Mouse (Mus musculus): ENCODE measurements at regions not wholly inside any gene's neighbourhood (a gene's known extent, or its start where the extent isn't known, plus 50 kb on each side); places are given as distances from the start of the nearest gene placed in this dataset.

DNA sequence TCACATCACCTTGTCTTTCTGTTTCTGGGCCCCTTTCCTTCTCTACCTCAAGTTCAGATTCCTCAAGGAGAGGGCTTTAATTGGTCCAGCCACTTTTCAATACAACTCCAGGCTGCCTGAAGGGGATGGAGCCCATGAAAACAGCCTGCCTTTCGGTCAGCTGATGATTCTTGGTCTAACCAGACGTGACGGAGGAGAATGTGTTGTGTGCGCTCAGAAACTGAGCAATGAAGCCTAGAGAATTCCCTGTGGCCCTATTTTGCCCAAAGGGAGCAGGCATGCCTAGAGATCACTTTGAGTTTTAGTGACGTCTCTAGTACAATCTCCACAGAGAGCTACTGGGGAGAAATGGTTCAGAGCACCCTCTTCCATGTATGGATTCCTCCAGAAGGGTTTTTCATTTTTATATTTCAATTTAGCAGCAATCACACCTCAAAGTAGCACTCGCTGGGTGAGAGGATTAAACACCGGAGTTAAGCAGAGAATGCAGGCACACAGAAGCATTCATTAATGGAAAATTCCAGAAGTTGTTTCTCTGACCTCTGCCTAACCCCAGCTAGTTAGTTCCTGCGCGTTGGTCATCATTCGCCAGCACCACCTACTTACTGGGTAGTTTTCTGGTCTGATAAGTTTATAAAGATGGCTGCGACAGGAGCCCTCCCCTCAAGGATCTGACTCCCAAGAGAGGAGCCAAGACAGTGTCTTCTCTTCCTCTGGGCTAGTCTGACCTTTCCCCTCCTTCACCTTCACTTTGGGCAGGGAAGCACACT is 58.8 kb upstream of the Egln3 start:
- no peaks in the 10 kb centered on the region; the same call in 1 of the 2 replicates for H3K4me1 ChIP-seq (ENCODE audit: control insufficient read depth, low read depth, low read length)
- no peaks in the 10 kb centered on the region for H3K27me3 ChIP-seq (ENCODE audit: control insufficient read depth, insufficient read depth, low read depth, low read length)
- no peak overlapping the region for H3K4me2 ChIP-seq (ENCODE audit: low read depth, low read length)
- ATAC-seq (ENCODE audit: low read depth) = no peak
- 72% methylated on average over 11 of the region's 11 CpGs for WGBS (ENCODE audit: insufficient replicate concordance)
- H3K9ac ChIP-seq (ENCODE audit: low read depth, low read length) = no peak overlapping the region
- no peak overlapping the region for H3K27ac ChIP-seq (ENCODE audit: low read length)
- H3K9me3 ChIP-seq (replicated peaks; ENCODE audit: control insufficient read depth, low read length) = no peaks in the 10 kb centered on the region
- no peak overlapping the region for H3K4me3 ChIP-seq (ENCODE audit: low read depth, low read length)
- H3K36me3 ChIP-seq (ENCODE audit: control insufficient read depth, insufficient read depth) = no peaks in the 10 kb centered on the region

DNA sequence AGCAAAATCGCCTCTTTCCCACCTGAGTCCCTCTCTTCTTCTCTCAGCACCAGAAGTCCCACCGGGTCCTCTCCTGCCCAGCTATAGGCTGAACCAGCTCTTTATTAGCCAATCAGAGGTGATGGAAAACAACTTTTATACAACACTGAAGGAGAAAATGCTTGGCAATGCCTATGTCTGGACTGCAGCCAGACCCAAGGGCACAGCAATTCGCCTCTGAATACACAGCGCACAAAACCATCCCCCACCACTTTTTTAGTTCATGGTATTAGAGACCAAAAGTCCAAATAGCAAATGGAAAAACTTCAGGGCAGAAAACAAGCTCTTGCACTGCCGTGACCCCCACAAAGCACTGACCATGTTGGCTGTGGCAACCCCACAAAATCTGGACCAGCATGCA is 57.8 kb upstream of the Egln3 start:
- no peak overlapping the region for H3K27ac ChIP-seq (ENCODE audit: low read length)
- 72% methylated on average over 5 of the region's 5 CpGs for WGBS (ENCODE audit: insufficient replicate concordance)
- no peaks in the 10 kb centered on the region for H3K27me3 ChIP-seq (ENCODE audit: control insufficient read depth, insufficient read depth, low read depth, low read length)
- peaks cover 6% of the 10 kb centered on the region for H3K4me1 ChIP-seq (ENCODE audit: control insufficient read depth, low read depth, low read length)
- no peaks in the 10 kb centered on the region for H3K9me3 ChIP-seq (replicated peaks; ENCODE audit: control insufficient read depth, low read length)
- no peak for ATAC-seq (ENCODE audit: low read depth)
- H3K4me2 ChIP-seq (ENCODE audit: low read depth, low read length) = no peak overlapping the region
- no peak overlapping the region for H3K9ac ChIP-seq (ENCODE audit: low read depth, low read length)
- H3K4me3 ChIP-seq (ENCODE audit: low read depth, low read length) = no peak overlapping the region
- H3K36me3 ChIP-seq (ENCODE audit: control insufficient read depth, insufficient read depth) = no peaks in the 10 kb centered on the region

DNA sequence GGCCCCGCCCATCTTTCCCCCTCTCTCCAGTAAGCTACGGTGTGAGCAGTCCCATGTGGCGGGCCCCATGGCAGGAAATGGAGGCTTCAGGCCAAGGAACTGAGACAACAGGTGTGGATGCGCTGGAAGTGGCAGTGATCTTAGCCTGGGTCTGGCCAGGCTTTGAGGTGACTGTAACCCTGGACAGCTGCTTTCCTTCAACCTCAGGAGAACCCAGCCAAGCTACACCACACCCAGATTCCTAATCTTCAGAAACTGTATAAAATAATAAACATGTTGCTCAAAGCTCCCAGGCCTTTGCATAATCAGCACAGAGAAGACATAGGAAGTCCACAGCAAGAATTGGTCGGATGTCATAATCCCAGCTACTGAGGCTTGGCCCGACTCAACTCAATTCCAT is 56.8 kb upstream of the Egln3 start:
- Histone ChIP-seq H3K27ac (ENCODE audit: low read length) (no peak overlapping the region), H3K36me3 (ENCODE audit: control insufficient read depth, insufficient read depth) (no peaks in the 10 kb centered on the region), H3K4me1 (ENCODE audit: control insufficient read depth, low read depth, low read length) (peaks cover 6% of the 10 kb centered on the region), H3K27me3 (ENCODE audit: control insufficient read depth, insufficient read depth, low read depth, low read length) (no peaks in the 10 kb centered on the region), H3K9ac (ENCODE audit: low read depth, low read length) (no peak overlapping the region), H3K4me2 (ENCODE audit: low read depth, low read length) (no peak overlapping the region), H3K4me3 (ENCODE audit: low read depth, low read length) (no peak overlapping the region), H3K9me3 (replicated peaks; ENCODE audit: control insufficient read depth, low read length) (no peaks in the 10 kb centered on the region)
- 52% methylated on average over 6 of the region's 6 CpGs for WGBS (ENCODE audit: insufficient replicate concordance)
- ATAC-seq (ENCODE audit: low read depth) = no peak

DNA sequence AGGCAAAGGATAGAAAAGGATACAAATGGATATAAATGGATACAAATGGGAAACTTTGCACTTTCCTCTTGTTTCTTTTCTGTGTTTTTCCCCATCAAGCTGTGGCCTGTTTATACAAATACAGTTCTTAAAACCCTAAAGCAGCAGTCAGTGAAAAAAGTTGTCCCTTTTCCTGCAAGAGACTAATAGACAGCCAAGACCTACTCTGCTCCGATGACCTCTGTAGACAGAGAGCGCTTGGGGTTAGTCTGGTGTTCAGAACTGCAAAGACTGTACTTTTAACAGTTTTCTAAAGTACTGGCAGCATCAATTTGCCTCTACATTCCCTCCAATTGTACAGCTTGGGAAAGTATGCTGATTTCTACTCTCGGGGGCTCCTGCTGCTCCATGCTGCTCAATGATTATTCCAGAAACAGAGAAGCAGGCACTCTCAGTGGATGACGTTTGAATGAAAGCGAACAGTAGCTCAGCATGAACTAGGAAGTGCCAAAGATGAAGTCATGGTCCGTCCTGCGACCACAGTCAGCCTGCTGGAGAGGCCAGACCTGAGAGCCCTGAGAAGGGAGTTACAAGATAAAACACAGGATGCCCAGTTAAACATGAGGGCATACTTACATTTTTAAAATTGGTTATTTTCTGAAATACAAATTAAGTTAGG is 54.2 kb upstream of the Egln3 start:
- Histone ChIP-seq H3K4me1 (ENCODE audit: control insufficient read depth, low read depth, low read length) (peaks cover 6% of the 10 kb centered on the region), H3K9ac (ENCODE audit: low read depth, low read length) (no peak overlapping the region), H3K36me3 (ENCODE audit: control insufficient read depth, insufficient read depth) (no peaks in the 10 kb centered on the region), H3K27ac (ENCODE audit: low read length) (no peak overlapping the region), H3K4me2 (ENCODE audit: low read depth, low read length) (no peak overlapping the region), H3K9me3 (replicated peaks; ENCODE audit: control insufficient read depth, low read length) (no peaks in the 10 kb centered on the region), H3K4me3 (ENCODE audit: low read depth, low read length) (no peak overlapping the region), H3K27me3 (ENCODE audit: control insufficient read depth, insufficient read depth, low read depth, low read length) (no peaks in the 10 kb centered on the region)
- WGBS (ENCODE audit: insufficient replicate concordance) = 56% methylated on average over 7 of the region's 7 CpGs
- ATAC-seq (ENCODE audit: low read depth) = no peak

DNA sequence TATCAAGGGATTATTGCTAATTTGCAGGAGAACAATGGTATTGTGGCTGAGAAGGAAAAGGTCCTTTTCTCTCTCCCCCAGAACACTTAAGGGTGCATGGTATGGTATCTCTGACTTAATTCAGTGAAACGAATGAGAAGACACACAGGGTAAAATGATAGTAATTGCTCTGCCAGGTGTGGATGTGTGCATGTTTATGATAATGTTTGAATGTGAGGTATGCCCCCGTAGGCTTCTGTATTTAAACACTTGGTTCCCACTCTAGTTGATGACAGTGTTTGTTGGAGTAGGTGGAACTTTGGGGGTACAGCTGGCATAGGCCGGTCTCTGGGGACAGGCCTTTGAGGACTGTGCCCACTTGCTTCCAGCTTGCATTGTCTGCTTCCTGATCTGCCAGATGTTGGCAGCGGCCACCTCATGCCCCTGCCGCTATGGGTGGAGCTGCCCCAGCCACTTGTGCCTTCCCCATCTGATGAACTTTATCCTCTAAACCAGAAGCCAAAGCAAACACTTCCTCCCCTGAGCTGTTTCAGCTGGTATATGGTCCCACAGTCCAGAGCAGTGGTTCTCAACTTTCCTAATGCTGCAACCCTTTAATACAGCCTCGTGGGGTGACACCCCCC is 53.0 kb upstream of the Egln3 start:
- Histone ChIP-seq H3K9me3 (replicated peaks; ENCODE audit: control insufficient read depth, low read length) (no peaks in the 10 kb centered on the region), H3K4me3 (ENCODE audit: low read depth, low read length) (no peak overlapping the region), H3K27me3 (ENCODE audit: control insufficient read depth, insufficient read depth, low read depth, low read length) (no peaks in the 10 kb centered on the region), H3K27ac (ENCODE audit: low read length) (no peak overlapping the region), H3K4me1 (ENCODE audit: control insufficient read depth, low read depth, low read length) (peaks cover 6% of the 10 kb centered on the region), H3K4me2 (ENCODE audit: low read depth, low read length) (no peak overlapping the region), H3K9ac (ENCODE audit: low read depth, low read length) (no peak overlapping the region), H3K36me3 (ENCODE audit: control insufficient read depth, insufficient read depth) (no peaks in the 10 kb centered on the region)
- peak; percentile 77 for ATAC-seq (ENCODE audit: low read depth)
- 31% methylated on average over 6 of the region's 6 CpGs for WGBS (ENCODE audit: insufficient replicate concordance)

All from liver, embryonic 16.5 days (tissue).